9 mouse cellular contexts compared by ENCODE assay signal in the genomic region with DNA sequence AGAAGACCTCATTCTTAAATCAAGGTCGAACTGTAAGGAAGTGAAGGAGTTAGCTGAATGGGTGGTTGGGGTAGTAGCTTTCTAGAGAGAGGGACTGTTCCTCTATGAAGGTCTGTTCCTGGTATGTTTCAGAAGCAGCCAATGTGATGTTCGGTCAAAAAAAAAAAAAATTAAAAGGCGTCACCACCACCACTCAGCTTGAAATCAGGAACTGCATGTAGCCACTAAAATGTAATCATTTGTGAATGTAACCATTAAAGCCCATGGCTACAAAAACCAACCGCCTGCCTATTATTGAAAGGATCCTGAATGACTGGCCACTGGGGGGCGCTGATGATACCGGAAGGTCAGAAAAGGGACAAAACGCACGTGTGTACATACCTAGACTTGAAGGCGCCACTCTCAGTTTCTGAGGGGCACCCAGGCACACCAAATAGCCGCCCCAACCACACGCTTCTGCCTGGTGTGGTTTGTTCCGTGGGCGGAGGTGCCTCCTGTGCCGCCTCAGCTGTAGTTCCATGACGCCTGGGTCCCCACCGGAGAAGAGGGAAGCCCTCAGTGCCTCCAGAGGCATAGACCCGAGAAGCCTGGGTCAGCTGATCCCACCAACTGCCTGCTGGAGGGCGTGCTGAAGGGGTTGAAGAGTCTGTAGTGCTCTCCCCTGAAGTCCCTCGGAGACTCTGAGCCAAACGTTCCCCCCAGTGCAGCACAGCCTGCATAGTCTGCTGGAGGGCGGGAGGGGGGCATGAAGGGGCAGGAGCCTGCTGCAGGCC. TPM values are rescaled to one million over a fixed set of nuclear protein-coding genes. Genes with fewer than 3 reads are reported as not detected.
DNase-seq lines count a peak whose midpoint lies in the region; ATAC-seq and TF ChIP-seq lines count a peak whose summit lies in the region.
"Had no signal": no experiment of that assay in that cellular context is flagged by ENCODE, and none has a peak within 500 bp of the region (broad histone marks: within the 10 kb centered on the region; RNA-seq: fewer than 3 reads in every experiment).

No protein-coding gene starts in this region.

- H3K4me3 ChIP-seq in ES-Bruce4 (ENCODE audit: low read depth, low read length) = 0 out of 2 replicates have a peak overlapping the region, but pooled peaks have one; percentile 13
- 0 out of 2 replicates have a peak overlapping the region, but pooled peaks have one; percentile 6 for H3K4me3 ChIP-seq in embryonic facial prominence, embryonic 12.5 days

- intact Hi-C loops in heart, postnatal 25 days (cut with DNase I) = no loop called here

- no peak for TF ChIP-seq EP300 in ES-Bruce4 (IDR thresholded peaks at IDR 0.05; ENCODE audit: insufficient read depth, low read depth, low read length)

- TF ChIP-seq CTCF in ES-Bruce4 (IDR thresholded peaks at IDR 0.05; ENCODE audit: low read depth, low read length) = peak; percentile 49

- H3K9ac ChIP-seq in ES-Bruce4 (ENCODE audit: low read depth, poor library complexity, severe bottlenecking) = peak overlapping the region; percentile 32; the same call in 1 of the 2 replicates
- H3K9ac ChIP-seq in embryonic facial prominence, embryonic 12.5 days = 0 out of 2 replicates have a peak overlapping the region, but pooled peaks have one; percentile 30

- no peaks in the 10 kb centered on the region for H3K27me3 ChIP-seq in ES-Bruce4 (ENCODE audit: control insufficient read depth, insufficient read depth, low read length, poor library complexity, severe bottlenecking)
- peaks cover 20% of the 10 kb centered on the region for H3K27me3 ChIP-seq in embryonic facial prominence, embryonic 12.5 days

- no peak for ATAC-seq in embryonic facial prominence, embryonic 12.5 days (ENCODE audit: insufficient number of reproducible peaks, insufficient read depth, low FRiP score, low TSS enrichment)

- H3K4me2 ChIP-seq in embryonic facial prominence, embryonic 12.5 days (replicated peaks) = peak overlapping the region; percentile 37

- WGBS in embryonic facial prominence, embryonic 12.5 days = 25% methylated on average over 21 of the region's 21 CpGs

- H3K4me1 ChIP-seq in ES-Bruce4 (ENCODE audit: control insufficient read depth, insufficient read depth, low read length) = peaks cover 4% of the 10 kb centered on the region
- peaks cover 31% of the 10 kb centered on the region for H3K4me1 ChIP-seq in embryonic facial prominence, embryonic 12.5 days

- DNase-seq in adrenal gland, postnatal 25 days = peak; percentile 82
- peak; percentile 24 for DNase-seq in heart, postnatal 25 days (ENCODE audit: low spot score)
- peak; percentile 85 to 87 for DNase-seq in layer of hippocampus, postnatal 10 days (ENCODE audit: low spot score in 2 of 2)
- peak; percentile 79 for DNase-seq in lung, postnatal 25 days (ENCODE audit: low spot score)
- DNase-seq in right cerebral cortex, postnatal 36 days (ENCODE audit: low spot score in 2 of 2) = peak; percentile 56 to 59
- DNase-seq in urinary bladder, postnatal 36 days (ENCODE audit: low spot score in 2 of 2) = peak; percentile 81

- H3K9me3 ChIP-seq in ES-Bruce4 (replicated peaks; ENCODE audit: control insufficient read depth, insufficient read depth, low read length, poor library complexity, severe bottlenecking) = no peaks in the 10 kb centered on the region
- no peaks in the 10 kb centered on the region for H3K9me3 ChIP-seq in embryonic facial prominence, embryonic 12.5 days

- no peak overlapping the region for H3K27ac ChIP-seq in ES-Bruce4 (ENCODE audit: insufficient read depth, low read length)
- no peak overlapping the region for H3K27ac ChIP-seq in embryonic facial prominence, embryonic 12.5 days
- H3K27ac ChIP-seq: macrophage had no signal

- H3K36me3 ChIP-seq in ES-Bruce4 (ENCODE audit: control insufficient read depth, insufficient read depth, low read length, poor library complexity, severe bottlenecking) = no peaks in the 10 kb centered on the region
- peaks cover 17% of the 10 kb centered on the region for H3K36me3 ChIP-seq in embryonic facial prominence, embryonic 12.5 days

- TF ChIP-seq POLR2A in ES-Bruce4 (IDR thresholded peaks at IDR 0.05; ENCODE audit: insufficient read depth, low read length) = no peak

RNA-seq across cellular contexts. Expression of gene Rusc1, which starts 5.6 kb away (rescaled TPM):
- polyA plus RNA-seq in ES-Bruce4 (2011; ENCODE audit: insufficient read depth, insufficient read length, low read depth, missing spikeins) = 10.7 and 13.6 TPM in 2 replicates
- total RNA-seq in adrenal gland, postnatal 25 days (2021) = 21.6 and 30.2 TPM in 2 replicates
- 26.5 and 33.7 TPM in 2 replicates for polyA plus RNA-seq in embryonic facial prominence, embryonic 12.5 days (2016; fragmentation: Nextera tagmentation; extraction: Ambion mirVana)
- 10 to 100 TPM; 20.0 to 22.5 TPM for total RNA-seq in heart, postnatal 25 days (2021)
- 100 to 1,000 TPM; 164 to 173 TPM for total RNA-seq in layer of hippocampus, postnatal 10 days (2021)

RNA-seq across cellular contexts. Expression of gene Gm43738, which starts 13.4 kb away (rescaled TPM):
- polyA plus RNA-seq in ES-Bruce4 (2011; ENCODE audit: insufficient read depth, insufficient read length, low read depth, missing spikeins) = not detected in 2 replicates
- total RNA-seq in adrenal gland, postnatal 25 days (2021) = 0.39 TPM in 1 of 2 replicates, not detected in the other
- polyA plus RNA-seq in embryonic facial prominence, embryonic 12.5 days (2016; fragmentation: Nextera tagmentation; extraction: Ambion mirVana) = not detected in 2 replicates
- total RNA-seq in heart, postnatal 25 days (2021) = not detected
- total RNA-seq in layer of hippocampus, postnatal 10 days (2021) = under 1 TPM in 1 of 2 experiments, not detected in 1; 0.18 TPM
- polyA plus RNA-seq: macrophage had no signal

RNA-seq across cellular contexts. Expression of gene Fdps, which starts 14.2 kb away (rescaled TPM):
- 260 and 266 TPM in 2 replicates for polyA plus RNA-seq in ES-Bruce4 (2011; ENCODE audit: insufficient read depth, insufficient read length, low read depth, missing spikeins)
- total RNA-seq in adrenal gland, postnatal 25 days (2021) = 830 and 852 TPM in 2 replicates
- 258 and 265 TPM in 2 replicates for polyA plus RNA-seq in embryonic facial prominence, embryonic 12.5 days (2016; fragmentation: Nextera tagmentation; extraction: Ambion mirVana)
- 10 to 100 TPM; 20.7 to 22.3 TPM for total RNA-seq in heart, postnatal 25 days (2021)
- total RNA-seq in layer of hippocampus, postnatal 10 days (2021) = 100 to 1,000 TPM; 159 to 162 TPM

RNA-seq across cellular contexts. Expression of gene Pklr, which starts 48.4 kb away (rescaled TPM):
- polyA plus RNA-seq in ES-Bruce4 (2011; ENCODE audit: insufficient read depth, insufficient read length, low read depth, missing spikeins) = 0.21 TPM in 1 of 2 replicates, not detected in the other
- total RNA-seq in adrenal gland, postnatal 25 days (2021) = 1.6 TPM in 1 of 2 replicates, not detected in the other
- polyA plus RNA-seq in embryonic facial prominence, embryonic 12.5 days (2016; fragmentation: Nextera tagmentation; extraction: Ambion mirVana) = 0.27 and 1.0 TPM in 2 replicates
- not detected for total RNA-seq in heart, postnatal 25 days (2021)
- total RNA-seq in layer of hippocampus, postnatal 10 days (2021) = under 1 TPM; 0.22 to 0.48 TPM
- polyA plus RNA-seq: macrophage had no signal

Comparison
In these comparisons a context has a peak if more than half of its experiments do, and no peak if none do; other contexts are left out.
1. DNase-seq: peak in every context shown above with its lines; median percentile 86 in layer of hippocampus, postnatal 10 days; 82 in adrenal gland, postnatal 25 days; 81 in urinary bladder, postnatal 36 days; 79 in lung, postnatal 25 days; 58 in right cerebral cortex, postnatal 36 days; 24 in heart, postnatal 25 days.
2. RNA of gene Fdps, which starts 14.2 kb away (total RNA-seq): 830 to 852 TPM in adrenal gland, postnatal 25 days and 159 to 162 TPM in layer of hippocampus, postnatal 10 days; 20.7 to 22.3 TPM in heart, postnatal 25 days; every median in the first group is over 4 times any median in the second.